Mouse (Mus musculus) hindbrain, embryonic 13.5 days (tissue): Measurements from ENCODE around the gene Olfr1426. TPM values are rescaled to one million over a fixed set of nuclear protein-coding genes. Genes with fewer than 3 reads are reported as not detected.

Experiments used
- ATAC-seq: fragments of 200-750 bp; cut with Nextera tagmentation; 2 replicates; pipeline ENCODE4 v1.8.0; 2017; ENCODE audit warnings: moderate TSS enrichment; ENCODE audit not compliant: low FRiP score
- H3K27ac ChIP-seq: fragments of 300-500 bp; sonication (generic); 2 replicates; pipeline ENCODE4 v1.5.1; 2015; ENCODE audit warnings: inconsistent platforms, mild to moderate bottlenecking, moderate library complexity
- H3K27me3 ChIP-seq: fragments of 300-500 bp; sonication (generic); 2 replicates; pipeline ENCODE4 v1.6.1; 2015; ENCODE audit warnings: mild to moderate bottlenecking, inconsistent platforms
- H3K36me3 ChIP-seq: fragments of 300-500 bp; sonication (generic); 2 replicates; pipeline ENCODE4 v1.6.1; 2015; ENCODE audit warnings: mild to moderate bottlenecking, inconsistent platforms
- H3K4me1 ChIP-seq: fragments of 300-500 bp; sonication (generic); replicated peaks from 2 replicates; pipeline ENCODE4 v1.6.1; 2015; ENCODE audit warnings: inconsistent platforms
- H3K4me2 ChIP-seq: fragments of 300-500 bp; sonication (generic); 2 replicates; pipeline ENCODE4 v1.6.1; 2015; ENCODE audit warnings: inconsistent platforms, mild to moderate bottlenecking, moderate library complexity
- H3K4me3 ChIP-seq: fragments of 300-500 bp; sonication (generic); 2 replicates; pipeline ENCODE4 v1.5.1; 2015; ENCODE audit warnings: mild to moderate bottlenecking, inconsistent platforms
- H3K9ac ChIP-seq: fragments of 300-500 bp; sonication (generic); 2 replicates; pipeline ENCODE4 v1.6.1; 2015; ENCODE audit warnings: mild to moderate bottlenecking, inconsistent platforms
- H3K9me3 ChIP-seq: fragments of 300-500 bp; sonication (generic); 2 replicates; pipeline ENCODE4 v1.6.1; 2016; ENCODE audit warnings: inconsistent platforms
- WGBS: fragments of 180-500 bp; shearing (Covaris S2); methylation state at CpG from one replicate; pipeline ENCODE4 v1.1.7; 2015; 5-methylcytosine and 5-hydroxymethylcytosine counted together
- polyA plus RNA-seq: library from polyadenylated mRNA; unstranded; fragments of >200 nt; fragmentation: Nextera tagmentation; extraction: Ambion mirVana; gene quantifications from 2 replicates; pipeline ENCODE4 v1.2.1, GENCODE M21; 2015

Gene Olfr1426
- polyA plus RNA-seq, 1 experiment from 2014 or later, result not detected

DNA sequence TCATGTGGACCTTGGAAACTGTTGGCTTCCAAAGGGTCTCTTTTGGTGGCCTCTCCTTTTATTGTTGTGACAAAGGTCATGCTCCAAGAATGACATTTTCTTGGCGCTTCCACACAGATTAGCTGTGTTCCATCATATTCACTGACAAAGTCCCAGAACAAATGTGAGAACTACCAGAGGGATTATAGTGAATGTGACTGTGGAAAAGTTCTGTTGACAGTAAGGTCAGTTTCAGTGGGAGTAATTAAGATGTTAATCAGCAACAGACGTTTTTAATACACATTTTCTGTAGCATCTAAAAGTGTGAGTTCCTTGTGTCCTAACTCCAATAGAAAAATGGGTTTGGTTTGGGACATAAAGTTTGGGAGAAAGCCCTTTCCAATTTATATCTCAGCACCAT, 50.6 kb downstream of the Olfr1426 start, which contains the start of gene Olfr1423:
Gene Olfr1423, minus strand, starts transcription at position 101 of the 400 bp plus-strand sequence.
- Histone ChIP-seq H3K4me3 (no peak within 1 kb of the TSS), H3K4me1 (no peaks in the 10 kb centered on the region), H3K9ac (no peak within 1 kb of the TSS), H3K27me3 (no peaks in the 10 kb centered on the region), H3K9me3 (no peaks in the 10 kb centered on the region), H3K36me3 (no peaks in the 10 kb centered on the region), H3K4me2 (no peak within 1 kb of the TSS), H3K27ac (no peak within 1 kb of the TSS)
- no peak for ATAC-seq
- 76% methylated on average over 2 of the region's 2 CpGs for WGBS

GRCm38 (mm10) chr19:12037727-12038126, 54.1 kb downstream of the Olfr1426 start:
- no peak overlapping the region for H3K27ac ChIP-seq
- H3K9me3 ChIP-seq, result no peaks in the 10 kb centered on the region
- no peak overlapping the region for H3K9ac ChIP-seq
- no peak overlapping the region for H3K4me2 ChIP-seq
- H3K4me3 ChIP-seq, result no peak overlapping the region
- no peaks in the 10 kb centered on the region for H3K27me3 ChIP-seq
- H3K4me1 ChIP-seq, result no peaks in the 10 kb centered on the region
- no peaks in the 10 kb centered on the region for H3K36me3 ChIP-seq
- no peak for ATAC-seq

Other genes with a start within 250 kb of the Olfr1426 start
- not detected in 2 replicates for gene Olfr1418, start 230.9 kb downstream of the Olfr1426 start, polyA plus RNA-seq
- gene Olfr1419, start 216.9 kb downstream of the Olfr1426 start, polyA plus RNA-seq, result not detected in 2 replicates
- not detected in 2 replicates for gene Olfr1420, start 205.4 kb downstream of the Olfr1426 start, polyA plus RNA-seq
- gene Patl1, start 179.6 kb downstream of the Olfr1426 start, polyA plus RNA-seq, result 19.6 and 19.8 TPM in 2 replicates
- 3.9 and 4.3 TPM in 2 replicates for gene Osbp, start 126.1 kb downstream of the Olfr1426 start, polyA plus RNA-seq
- gene Olfr1423, start 50.7 kb downstream of the Olfr1426 start, polyA plus RNA-seq, result not detected in 2 replicates
- not detected in 2 replicates for gene Olfr1424, start 29.3 kb downstream of the Olfr1426 start, polyA plus RNA-seq
- gene Olfr1425, start 14.3 kb downstream of the Olfr1426 start, polyA plus RNA-seq, result not detected in 2 replicates
- gene Olfr1427, start 11.3 kb upstream of the Olfr1426 start, polyA plus RNA-seq, result not detected in 2 replicates
- not detected in 2 replicates for gene Olfr1428, start 23.9 kb upstream of the Olfr1426 start, polyA plus RNA-seq
- gene Olfr76, start 31.2 kb upstream of the Olfr1426 start, polyA plus RNA-seq, result not detected in 2 replicates
- not detected in 2 replicates for gene Olfr1555-ps1, start 78.1 kb upstream of the Olfr1426 start, polyA plus RNA-seq
- gene Olfr1431, start 108.6 kb upstream of the Olfr1426 start, polyA plus RNA-seq, result not detected in 2 replicates
- gene Olfr1432, start 140.6 kb upstream of the Olfr1426 start, polyA plus RNA-seq, result not detected in 2 replicates
- not detected in 2 replicates for gene Olfr262, start 149.6 kb upstream of the Olfr1426 start, polyA plus RNA-seq
- not detected in 2 replicates for gene Olfr235, start 169.0 kb upstream of the Olfr1426 start, polyA plus RNA-seq
- gene Olfr1434, start 187.8 kb upstream of the Olfr1426 start, polyA plus RNA-seq, result not detected in 2 replicates
- gene Olfr1436, start 207.1 kb upstream of the Olfr1426 start, polyA plus RNA-seq, result not detected in 2 replicates
- not detected in 2 replicates for gene Olfr1437, start 233.1 kb upstream of the Olfr1426 start, polyA plus RNA-seq
- gene Olfr1438-ps1, start 243.9 kb upstream of the Olfr1426 start, polyA plus RNA-seq, result not detected in 2 replicates